Mouse (Mus musculus) kidney, postnatal 4 days (tissue): ENCODE measurements around the gene Hivep2.

ENCODE experiments used
- DNase-seq, 2 experiments: peaks; one replicate each; pipeline ENCODE4 v3.0.0; 2021; ENCODE audit warnings: mixed read lengths in 2 of 2

Gene Hivep2

GRCm38 (mm10) chr10:14024971-14025370 is 59.1 kb downstream of the Hivep2 start:
- no peak for DNase-seq

GRCm38 (mm10) chr10:14027751-14028150 is 61.9 kb downstream of the Hivep2 start:
- no peak for DNase-seq

GRCm38 (mm10) chr10:14028956-14029355 is 63.1 kb downstream of the Hivep2 start:
- no peak for DNase-seq

DNA sequence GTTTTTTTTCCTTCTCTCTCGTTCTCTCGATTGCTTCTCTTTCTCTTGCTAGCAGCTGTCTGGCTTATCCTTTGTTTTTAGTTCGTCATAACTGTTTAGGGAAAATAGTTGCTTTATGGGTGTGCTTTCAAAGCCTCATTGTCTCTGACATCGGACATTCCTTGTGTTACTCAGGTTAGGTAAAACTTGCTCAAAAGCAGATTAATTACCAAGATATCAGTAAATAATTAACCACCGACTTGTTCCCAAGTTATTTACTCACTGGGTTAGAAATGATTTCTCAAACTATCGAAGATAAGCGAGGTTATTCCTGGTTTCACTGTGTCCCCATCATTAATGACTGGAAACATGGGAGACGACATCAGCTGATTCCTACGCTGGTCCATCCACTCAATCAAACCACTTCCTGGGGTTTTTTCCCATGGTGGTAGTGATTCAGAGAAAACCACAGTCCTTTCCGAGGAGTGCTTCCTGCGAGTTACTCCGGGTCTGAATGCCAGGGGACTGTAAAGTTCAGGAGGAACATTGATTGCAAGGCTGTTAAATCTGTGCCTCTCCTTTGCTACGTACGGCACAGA is 64.7 kb downstream of the Hivep2 start:
- no peak for DNase-seq

DNA sequence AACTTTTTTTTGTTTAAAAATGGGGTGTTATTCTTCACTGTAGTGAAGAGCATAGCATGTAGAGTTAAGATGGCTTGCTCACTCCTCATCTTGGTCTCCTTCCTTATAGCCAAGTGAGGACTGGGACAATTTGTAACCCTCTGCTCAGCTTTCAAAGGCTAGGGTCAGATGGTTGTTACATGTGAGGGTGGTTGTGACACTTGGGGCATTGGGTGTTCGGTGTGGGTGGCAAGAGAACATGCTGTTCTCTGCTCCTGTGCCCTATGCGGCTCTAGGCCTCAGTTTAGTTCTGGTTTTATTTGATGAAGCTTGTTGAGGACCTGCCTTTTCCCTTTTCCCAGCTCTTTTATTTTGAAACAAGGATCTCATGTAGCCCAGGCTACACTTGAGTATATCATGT is 66.7 kb downstream of the Hivep2 start:
- DNase-seq, result no peak

DNA sequence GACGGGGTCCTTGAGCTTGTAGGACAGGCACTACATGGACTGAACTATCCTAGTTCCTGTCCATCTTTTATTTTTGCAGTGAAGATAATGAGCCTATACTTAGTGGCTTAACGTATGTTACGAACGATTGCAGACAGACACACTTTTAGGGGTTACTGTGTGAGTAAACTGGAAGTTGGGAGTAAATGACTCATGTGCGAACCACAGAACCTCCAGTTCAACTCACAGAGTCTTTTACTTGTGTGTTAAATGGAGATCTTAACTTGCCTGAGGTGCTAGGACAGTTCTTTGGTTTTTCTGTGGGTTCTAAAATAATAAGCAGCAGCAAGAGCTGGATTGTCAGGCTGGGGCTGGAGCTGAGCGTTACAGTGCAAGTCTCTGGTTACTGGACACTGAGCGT is 68.2 kb downstream of the Hivep2 start:
- DNase-seq, result no peak

DNA sequence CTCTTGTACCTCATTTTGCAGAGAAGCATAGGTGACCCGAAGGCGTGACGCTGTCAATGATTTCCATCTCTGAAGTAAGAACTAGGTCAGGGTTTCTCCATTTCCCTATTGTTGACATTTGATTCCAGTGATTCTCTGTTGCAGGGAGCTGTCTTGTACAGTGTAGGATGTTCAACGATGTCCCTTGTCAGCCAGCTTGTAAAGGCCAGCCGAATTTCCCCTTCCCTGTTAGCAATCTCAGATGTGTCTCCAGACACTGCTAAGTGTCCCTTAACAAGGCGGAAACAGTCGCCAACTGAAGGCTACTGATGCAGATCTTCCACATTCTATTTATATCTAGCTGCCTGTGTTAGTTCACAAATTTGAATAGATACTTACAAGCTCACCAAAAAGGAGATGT is 68.9 kb downstream of the Hivep2 start:
- DNase-seq, result no peak

DNA sequence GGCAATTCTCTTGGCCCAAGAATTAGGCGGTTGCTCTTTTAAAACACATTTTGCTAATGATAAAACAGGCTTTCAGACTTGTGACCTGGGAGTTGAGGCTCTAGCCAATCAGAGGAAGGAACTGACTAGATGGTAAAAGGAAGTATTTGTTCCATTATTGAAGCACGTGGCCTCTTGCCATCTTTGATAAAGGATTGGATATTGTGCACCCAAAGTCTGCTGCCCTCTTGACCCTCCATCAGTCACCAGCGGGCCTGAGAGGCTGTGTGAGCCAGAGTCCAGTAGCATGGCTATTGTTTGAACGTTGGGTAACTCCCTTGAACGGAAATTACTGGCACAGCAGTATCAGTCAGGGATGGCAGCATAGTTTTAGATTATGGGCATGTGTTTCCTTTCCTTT is 69.7 kb downstream of the Hivep2 start:
- no peak for DNase-seq

DNA sequence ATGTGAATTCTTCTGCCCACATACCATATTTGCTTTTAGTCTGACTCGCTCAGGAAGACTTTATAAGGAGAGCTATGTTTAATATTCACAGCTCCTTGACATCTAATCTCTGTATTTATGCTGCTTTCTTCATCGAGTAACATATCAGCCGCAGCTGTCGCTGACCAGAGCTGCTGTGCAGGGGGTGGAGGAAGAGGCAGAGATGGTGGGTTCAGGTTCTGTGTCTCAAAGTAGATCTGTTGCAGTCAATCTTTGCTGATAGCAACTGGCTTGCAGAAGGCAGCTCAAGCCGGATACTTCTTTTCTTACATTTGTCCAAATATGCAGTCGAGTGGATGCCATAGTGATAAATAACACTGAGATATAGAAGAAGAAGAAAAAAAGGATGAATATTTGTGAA is 70.6 kb downstream of the Hivep2 start:
- DNase-seq, result no peak

- DNase-seq, result no peak
These were observed 72.2 kb downstream of the Hivep2 start for GRCm38 (mm10) chr10:14037977-14038489.

DNA sequence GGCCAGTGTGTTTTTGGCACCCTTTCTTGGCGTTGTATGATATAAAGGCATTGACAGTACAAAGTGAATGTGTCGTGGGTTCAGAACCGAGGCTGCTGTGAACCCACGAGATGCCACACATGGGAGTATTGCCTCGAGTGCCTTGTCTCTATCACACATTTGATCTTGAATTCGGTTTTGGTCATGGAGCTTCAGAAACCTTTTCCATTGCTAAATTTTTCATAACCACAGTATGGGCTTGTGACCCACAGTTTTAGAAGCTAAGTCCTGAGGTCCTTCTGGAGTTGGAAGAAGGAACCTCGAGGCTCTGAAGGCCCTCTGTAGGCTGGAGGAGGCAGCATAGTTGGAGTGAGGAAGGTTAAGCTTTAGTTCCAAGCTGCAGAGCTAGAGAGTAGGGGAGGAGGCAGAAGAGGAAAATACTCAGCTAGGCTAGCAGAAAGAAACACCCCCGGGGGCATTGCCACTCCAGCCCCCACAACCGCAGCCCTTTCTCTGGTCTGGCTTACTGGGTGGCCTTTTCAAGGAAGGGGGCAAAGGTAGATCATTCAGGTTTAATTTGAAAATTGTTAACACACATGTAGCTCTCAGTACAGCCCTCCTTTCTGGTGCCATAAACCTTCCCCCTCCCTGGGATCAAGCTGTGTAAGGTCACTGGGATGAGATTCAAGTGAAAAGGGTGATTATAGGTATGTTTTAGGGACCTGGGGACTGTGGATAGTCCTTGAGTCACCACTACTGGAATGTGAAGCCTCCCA is 75.0 kb downstream of the Hivep2 start:
- no peak for DNase-seq

DNA sequence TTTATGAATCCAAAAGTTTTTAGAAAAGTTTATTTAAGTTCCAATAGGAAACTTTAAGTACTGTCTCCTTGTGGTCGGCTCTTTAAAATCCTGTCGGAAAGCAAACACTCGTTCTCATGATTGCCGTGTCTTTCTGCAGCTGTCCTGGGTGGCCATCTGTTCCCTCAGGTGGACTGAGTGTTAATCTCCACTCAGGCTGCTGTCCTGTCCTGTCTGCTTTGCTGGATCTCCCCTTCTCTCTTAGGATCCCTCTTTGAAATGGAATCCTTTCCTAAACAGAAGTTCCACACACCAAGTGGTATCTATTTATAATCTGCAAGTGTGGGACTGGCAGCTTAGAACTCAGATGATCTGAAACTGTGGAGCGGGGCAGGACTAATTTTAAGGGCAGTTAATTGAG is 75.7 kb downstream of the Hivep2 start:
- DNase-seq, result no peak

DNA sequence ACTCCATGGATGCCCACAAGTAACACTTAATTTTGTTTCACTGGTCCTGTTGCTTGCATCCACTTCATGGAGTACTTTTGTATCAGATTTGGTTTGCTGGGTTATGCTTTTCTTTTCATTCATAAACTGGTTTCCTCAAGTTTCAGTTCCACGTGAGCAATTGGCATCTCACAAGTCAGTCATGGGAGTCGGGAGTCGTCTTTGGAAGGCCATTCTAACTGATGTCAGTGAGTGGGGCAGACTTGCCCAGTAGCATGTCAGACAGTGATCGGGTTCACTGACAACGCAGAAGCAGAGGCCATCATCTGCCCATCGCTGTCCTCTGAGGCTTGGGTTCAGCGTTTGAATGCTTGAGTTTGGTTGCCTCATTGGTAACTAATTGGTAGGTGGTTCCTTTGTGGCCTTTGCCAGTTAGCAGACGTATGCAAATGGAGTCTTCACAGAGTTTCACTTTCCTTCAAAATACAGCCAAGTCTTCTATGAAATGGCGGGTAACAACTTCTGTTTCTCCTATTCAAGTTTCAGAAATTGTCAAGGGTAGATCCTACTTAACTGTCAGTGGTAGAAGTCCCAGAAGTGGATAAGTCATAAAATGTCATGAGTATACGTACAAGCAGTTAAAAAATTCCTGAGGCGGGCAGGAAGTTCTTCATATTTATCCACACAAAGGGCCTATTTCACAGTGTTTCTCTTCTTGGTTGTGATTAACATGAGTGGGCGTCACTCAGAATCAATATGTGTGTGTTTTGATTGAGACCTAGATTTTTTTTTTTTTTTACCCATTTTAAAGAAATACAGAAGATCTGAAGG is 76.9 kb downstream of the Hivep2 start:
- DNase-seq, result no peak

- DNase-seq, result no peak
These were observed 77.5 kb downstream of the Hivep2 start for GRCm38 (mm10) chr10:14043349-14043710.

DNA sequence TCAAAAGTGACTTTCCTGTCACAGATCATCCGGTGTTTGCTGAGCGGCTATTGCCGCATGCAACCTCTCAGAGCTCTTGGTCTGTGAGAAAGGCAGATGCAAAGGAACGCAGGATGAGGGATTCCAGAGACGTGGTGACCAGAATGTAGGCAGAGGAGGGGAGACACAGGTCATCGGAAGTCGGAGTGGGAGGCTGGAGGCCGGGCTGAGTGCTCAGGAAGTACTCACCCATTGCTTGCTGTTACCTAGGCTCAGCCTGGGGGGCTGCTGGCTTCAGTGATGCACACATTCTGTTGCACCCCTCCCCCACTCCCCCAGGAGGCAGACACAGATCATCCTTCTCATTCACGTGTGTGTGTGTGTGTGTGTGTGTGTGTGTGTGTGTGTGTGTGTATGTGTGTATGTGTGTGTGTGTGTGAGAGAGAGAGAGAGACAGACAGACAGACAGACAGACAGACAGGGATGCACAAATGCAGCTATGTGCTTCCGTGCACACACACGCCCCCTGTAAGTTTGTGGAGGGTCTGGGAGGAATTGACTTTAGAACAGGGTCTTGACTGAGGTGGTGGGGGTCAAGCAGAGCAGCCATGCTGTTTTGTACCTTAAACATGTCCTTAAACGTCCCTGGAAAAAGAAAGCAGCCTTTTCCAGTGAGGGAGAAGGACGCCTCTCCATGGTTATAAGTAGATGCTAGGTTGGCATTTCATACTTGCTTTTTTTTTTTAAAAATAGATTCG is 78.3 kb downstream of the Hivep2 start:
- DNase-seq, result peak in 1 of 2 experiments; percentile 33

DNA sequence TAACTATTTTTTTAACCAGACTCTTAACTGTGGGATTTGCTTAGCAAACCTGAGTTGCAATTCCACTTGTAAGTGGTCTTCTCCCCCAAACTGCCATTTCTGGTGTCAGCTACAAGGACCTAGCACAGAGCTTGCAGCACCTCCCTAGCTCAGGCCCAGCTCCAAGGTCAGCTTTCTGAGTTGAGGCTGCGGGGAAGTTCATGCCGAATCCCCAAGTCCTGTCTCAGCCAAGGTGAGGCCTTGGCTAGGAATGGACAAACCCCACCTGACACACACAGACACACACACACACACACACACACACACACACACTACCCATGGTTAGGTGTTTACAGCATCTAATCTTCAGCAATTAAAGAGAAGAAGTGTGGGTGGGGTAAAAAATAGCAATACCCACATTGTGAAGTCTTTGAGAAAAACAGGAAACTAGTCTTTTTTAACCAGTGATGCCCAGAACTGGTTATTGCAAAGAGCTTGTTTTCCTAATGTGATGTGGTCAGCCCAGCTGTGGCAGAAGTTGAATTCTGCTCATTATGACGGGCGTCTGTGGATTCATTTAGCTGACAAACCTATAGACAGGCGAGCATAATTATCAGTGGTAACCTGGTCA is 79.0 kb downstream of the Hivep2 start:
- DNase-seq, result no peak

DNA sequence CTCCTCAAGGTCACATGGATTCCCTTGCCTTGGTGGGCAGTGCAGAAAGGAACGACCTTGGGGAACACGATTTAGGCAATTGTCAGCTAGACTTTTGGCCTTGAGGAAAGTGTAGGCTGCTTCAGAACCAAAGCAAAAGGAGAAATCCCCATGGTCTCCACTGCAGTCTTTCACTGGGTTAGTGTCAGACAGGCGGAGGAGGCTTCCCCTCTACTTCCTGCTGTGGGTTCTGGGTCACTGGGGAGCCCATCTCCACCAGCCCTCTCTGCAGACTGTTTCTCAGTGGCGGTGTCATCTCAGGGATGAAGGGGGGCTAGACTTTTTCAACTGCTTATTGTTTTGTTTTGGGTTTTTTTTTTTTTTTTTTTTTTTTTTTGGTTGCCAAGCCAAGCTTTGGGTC is 79.9 kb downstream of the Hivep2 start:
- DNase-seq, result peak in 1 of 2 experiments; percentile 38

DNA sequence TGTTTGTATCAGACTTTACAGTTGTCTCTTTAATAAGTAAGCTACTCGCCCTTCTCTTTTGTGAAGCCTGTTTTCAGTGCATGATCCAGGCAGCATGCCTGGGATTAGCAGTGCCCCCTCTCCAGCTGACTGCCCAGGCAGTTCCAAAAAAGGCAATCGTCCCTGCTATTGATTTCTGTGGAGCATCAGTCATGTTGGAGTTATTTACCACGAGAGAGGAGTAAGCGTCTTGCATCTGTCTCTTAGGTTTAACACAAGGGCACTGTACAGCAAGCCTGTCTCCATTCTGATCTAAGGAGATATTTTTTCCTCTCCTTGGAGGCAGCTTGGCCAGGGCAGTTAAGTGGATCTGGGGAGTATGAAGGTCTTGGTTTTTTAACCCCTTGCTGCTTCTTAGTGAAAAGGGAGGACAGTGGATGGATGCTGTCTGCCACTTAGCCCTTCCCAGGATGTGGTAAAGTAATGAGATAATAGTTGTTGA is 80.3 kb downstream of the Hivep2 start:
- DNase-seq, result no peak

DNA sequence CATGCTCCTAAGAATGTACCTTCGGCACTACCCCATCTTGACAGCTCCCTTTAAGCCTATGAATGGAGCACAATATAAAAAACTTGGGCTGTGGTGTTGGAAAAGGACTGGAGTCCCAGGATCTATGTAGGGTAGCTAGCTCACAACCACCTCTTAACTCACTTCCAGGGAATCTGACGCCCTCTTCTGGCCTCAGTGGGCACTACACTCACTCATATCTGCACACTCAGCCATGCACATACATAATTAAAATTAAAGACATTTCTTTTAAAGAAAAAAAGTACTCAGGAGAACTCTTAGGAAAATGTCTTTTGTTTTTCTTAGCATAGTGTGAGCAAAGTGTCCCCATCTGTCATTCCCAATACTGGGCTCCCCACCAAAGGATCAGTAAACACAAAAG is 81.1 kb downstream of the Hivep2 start:
- peak; percentile 43 to 53 for DNase-seq

GRCm38 (mm10) chr10:14047661-14048060 is 81.8 kb downstream of the Hivep2 start:
- peak; percentile 22 to 40 for DNase-seq

- DNase-seq, result peak in 1 of 2 experiments; percentile 38
These were observed 82.5 kb downstream of the Hivep2 start for GRCm38 (mm10) chr10:14048322-14048915.

- DNase-seq, result no peak
These were observed 83.1 kb downstream of the Hivep2 start for GRCm38 (mm10) chr10:14048916-14049445.
